Mouse (Mus musculus): Measurements from ENCODE around the gene Hdgfl2.
"Not testable (repeated sequence)": the region's sequence is repeated elsewhere in the genome, so short reads cannot be mapped to it uniquely, and the experiment has no call there.

DNA sequence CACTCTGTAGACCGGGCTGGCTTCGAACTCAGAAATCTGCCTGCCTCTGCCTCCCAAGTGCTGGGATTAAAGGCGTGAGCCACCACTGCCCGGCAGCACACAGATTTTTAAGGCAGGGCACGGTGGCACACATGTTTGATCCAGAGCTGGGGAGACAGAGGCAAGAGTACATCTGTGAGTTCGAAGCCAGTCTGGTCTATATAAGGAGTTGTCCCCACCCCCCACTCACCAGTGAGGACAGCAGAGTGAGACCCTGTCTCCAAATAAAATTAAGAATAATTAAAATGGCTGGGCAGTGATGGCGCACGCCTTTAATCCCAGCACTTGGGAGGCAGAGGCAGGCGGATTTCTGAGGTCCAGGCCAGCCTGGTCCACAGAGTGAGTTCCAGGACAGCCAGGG, 1.1 kb upstream of the Hdgfl2 start:
- TF ChIP-seq FLI1 (IDR thresholded peaks at IDR 0.05; ENCODE audit: low read length); GATA1 (IDR thresholded peaks at IDR 0.05; ENCODE audit: borderline replicate concordance, low read length): not testable (repeated sequence)
